Mouse (Mus musculus) testis, adult 2 months (tissue): ENCODE data around the gene Cryga.

Source experiments
- CTCF ChIP-seq: fragments of 200-500 bp; IDR thresholded peaks from 2 replicates; pipeline ENCODE4 v1.5.1; 2012; ENCODE audit warnings: low read depth, mild to moderate bottlenecking, inconsistent platforms, low read length, moderate library complexity; ENCODE audit not compliant: control insufficient read depth, insufficient read depth, insufficient replicate concordance
- POLR2A ChIP-seq: fragments of 200-500 bp; IDR thresholded peaks from 2 replicates; pipeline ENCODE4 v1.6.1; 2012; ENCODE audit warnings: low read depth, mild to moderate bottlenecking, inconsistent platforms, low read length, moderate library complexity; ENCODE audit not compliant: control insufficient read depth

GRCm38 (mm10) chr1:65063352-65063751, 39.8 kb downstream of the Cryga start, which contains the start of gene Crygd:
- TF ChIP-seq CTCF (no peak), POLR2A (no peak)
